In the genomic region with DNA sequence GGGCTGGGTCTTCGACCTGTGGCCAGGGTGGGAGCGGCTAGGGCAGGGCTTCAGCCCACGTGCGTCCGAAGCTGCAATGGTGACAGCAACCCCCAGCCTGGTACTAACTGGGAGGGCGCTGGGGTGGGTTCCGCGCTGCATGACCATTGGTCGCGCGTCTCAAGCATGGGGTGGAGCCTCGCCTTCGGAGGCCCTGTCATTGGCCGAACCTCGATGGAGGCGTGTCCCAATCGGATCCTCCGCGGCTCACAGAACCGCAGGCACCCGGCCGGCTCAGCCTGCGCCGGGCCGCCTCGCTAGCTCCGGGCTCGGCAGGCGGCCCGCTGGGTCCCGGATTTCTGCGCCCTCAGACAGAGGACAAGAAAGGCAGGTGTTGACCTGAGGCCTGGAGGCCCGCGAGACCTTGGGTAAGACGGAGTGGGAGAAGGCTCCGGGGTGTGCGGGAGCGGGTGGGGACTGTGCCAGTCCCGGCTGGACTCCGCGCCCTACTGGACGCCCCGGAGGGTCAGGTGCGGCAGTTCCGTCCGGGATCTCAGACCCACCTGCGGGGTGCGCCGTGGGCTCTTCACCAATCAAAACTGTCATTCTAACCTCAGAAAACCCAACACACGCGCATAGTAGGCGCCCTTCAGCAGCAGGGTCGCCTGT, we compare ENCODE assay signal across 8 mouse cellular contexts. TPM values are rescaled to one million over a fixed set of nuclear protein-coding genes. Genes with fewer than 3 reads are reported as not detected.
A peak's percentile ranks its signal among the peaks of the same experiment; 100 is the strongest.
DNase-seq lines count a peak whose midpoint lies in the region; ATAC-seq and TF ChIP-seq lines count a peak whose summit lies in the region.

Gene Mical2, plus strand, starts transcription at position 242 of the 648 bp plus-strand sequence.

- peak within 1 kb of the TSS; percentile 92 for H3K27ac ChIP-seq in layer of hippocampus, adult 2 months
- H3K27ac ChIP-seq in neural tube, embryonic 15.5 days (replicated peaks) = no peak within 1 kb of the TSS

- H3K27me3 ChIP-seq in neural tube, embryonic 15.5 days (replicated peaks) = peaks cover 34% of the 10 kb centered on the region

- peaks cover 13% of the 10 kb centered on the region for H3K4me1 ChIP-seq in lung, adult 2 months (ENCODE audit: control insufficient read depth, insufficient read depth, low read length)
- peaks cover 26% of the 10 kb centered on the region for H3K4me1 ChIP-seq in neural tube, embryonic 15.5 days

- no peak; the same call in 1 of the 2 replicates for TF ChIP-seq CTCF in layer of hippocampus, adult 2 months (conservative IDR thresholded peaks at IDR 0.05)
- no peak for TF ChIP-seq CTCF in lung, adult 2 months (IDR thresholded peaks at IDR 0.05; ENCODE audit: insufficient read depth, low read length)

- H3K4me2 ChIP-seq in neural tube, embryonic 15.5 days = peak within 1 kb of the TSS; percentile 99

- H3K9ac ChIP-seq in neural tube, embryonic 15.5 days (replicated peaks) = peak within 1 kb of the TSS; percentile 68

- peak; percentile 88 for TF ChIP-seq POLR2A in lung, adult 2 months (IDR thresholded peaks at IDR 0.05; ENCODE audit: borderline replicate concordance, extremely low read depth, low read depth, low read length)

- peak; percentile 80 for DNase-seq in ES-CJ7 (ENCODE audit: low read depth, low spot score)
- peak; percentile 92 to 97 for DNase-seq in cerebellum, adult 18-20 months
- peak; percentile 87 for DNase-seq in forelimb bud, embryonic 11.5 days (ENCODE audit: low read depth, low spot score)
- peak; percentile 95 for DNase-seq in heart, postnatal 4 days
- DNase-seq in layer of hippocampus, adult 2 months (ENCODE audit: low spot score in 2 of 2) = peak; percentile 90 to 92
- DNase-seq in lung, adult 2 months = peak; percentile 86
- DNase-seq in thymus, adult 18-20 months = peak; percentile 72 to 75

- peak; percentile 98 for ATAC-seq in neural tube, embryonic 15.5 days (ENCODE audit: low FRiP score)

- WGBS in lung, adult 2 months = under 1% methylated on average over 53 of the region's 53 CpGs
- under 1% methylated on average over 53 of the region's 53 CpGs for WGBS in neural tube, embryonic 15.5 days

- peak within 1 kb of the TSS; percentile 92 for H3K4me3 ChIP-seq in layer of hippocampus, adult 2 months
- peak within 1 kb of the TSS; percentile 79 for H3K4me3 ChIP-seq in lung, adult 2 months (replicated peaks; ENCODE audit: extremely low read depth, low read depth, low read length)
- H3K4me3 ChIP-seq in neural tube, embryonic 15.5 days (replicated peaks) = peak within 1 kb of the TSS; percentile 68

- no peaks in the 10 kb centered on the region for H3K36me3 ChIP-seq in neural tube, embryonic 15.5 days

- no peaks in the 10 kb centered on the region for H3K9me3 ChIP-seq in neural tube, embryonic 15.5 days (replicated peaks)

RNA-seq across cellular contexts. Expression of gene Mical2, which starts in this region (rescaled TPM):
- 100 to 1,000 TPM; 281 to 298 TPM for total RNA-seq in heart, postnatal 4 days (2021)
- total RNA-seq in layer of hippocampus, adult 2 months (2021) = 100 to 1,000 TPM; 667 to 694 TPM
- polyA plus RNA-seq in lung, adult 2 months (2012; rRNA removed) = 49.0 and 58.2 TPM in 2 replicates
- 3.9 and 6.2 TPM in 2 replicates for polyA plus RNA-seq in neural tube, embryonic 15.5 days (2015; fragmentation: Nextera tagmentation; extraction: Ambion mirVana)
